Mouse (Mus musculus): ENCODE measurements around the gene Mink1. TPM values are rescaled to one million over a fixed set of nuclear protein-coding genes. Genes with fewer than 3 reads are reported as not detected.

The Mink1 gene
- polyA plus RNA-seq, 1 experiment from 2014 or later: 12.5 TPM

GRCm38 (mm10) chr11:70541415-70541814 is 21.3 kb upstream of the Mink1 start:
- WGBS: 67% methylated on average over 5 of the region's 5 CpGs
- H3K27me3 ChIP-seq (ENCODE audit: control insufficient read depth, insufficient read depth, low read length): no peaks in the 10 kb centered on the region
- H3K4me1 ChIP-seq (ENCODE audit: control insufficient read depth, insufficient read depth, low read length): peaks cover 7% of the 10 kb centered on the region
- H3K4me2 ChIP-seq (ENCODE audit: low read depth, low read length): peak overlapping the region; percentile 82; the same call in 1 of the 2 replicates
- H3K27ac ChIP-seq (ENCODE audit: low read length): no peak overlapping the region
- no peak for ATAC-seq (ENCODE audit: insufficient read depth, low FRiP score)
- peak overlapping the region; percentile 54; the same call in 1 of the 2 replicates for H3K4me3 ChIP-seq (replicated peaks; ENCODE audit: low read length)
- peak overlapping the region; percentile 78; the same call in 1 of the 2 replicates for H3K9ac ChIP-seq (ENCODE audit: low read length)
- H3K9me3 ChIP-seq (replicated peaks; ENCODE audit: control insufficient read depth, low read length): no peaks in the 10 kb centered on the region
- no peaks in the 10 kb centered on the region for H3K36me3 ChIP-seq (ENCODE audit: control insufficient read depth, insufficient read depth, low read length)

GRCm38 (mm10) chr11:70544496-70544895 is 18.2 kb upstream of the Mink1 start:
- Histone ChIP-seq H3K27me3 (ENCODE audit: control insufficient read depth, insufficient read depth, low read length) (no peaks in the 10 kb centered on the region), H3K9me3 (replicated peaks; ENCODE audit: control insufficient read depth, low read length) (no peaks in the 10 kb centered on the region), H3K9ac (ENCODE audit: low read length) (no peak overlapping the region), H3K27ac (ENCODE audit: low read length) (no peak overlapping the region), H3K36me3 (ENCODE audit: control insufficient read depth, insufficient read depth, low read length) (no peaks in the 10 kb centered on the region), H3K4me1 (ENCODE audit: control insufficient read depth, insufficient read depth, low read length) (peaks cover 7% of the 10 kb centered on the region), H3K4me2 (ENCODE audit: low read depth, low read length) (no peak overlapping the region), H3K4me3 (replicated peaks; ENCODE audit: low read length) (no peak overlapping the region)
- ATAC-seq (ENCODE audit: insufficient read depth, low FRiP score): no peak
- 60% methylated on average over 7 of the region's 7 CpGs for WGBS

- Histone ChIP-seq H3K4me3 (replicated peaks; ENCODE audit: low read length) (no peak overlapping the region), H3K4me2 (ENCODE audit: low read depth, low read length) (no peak overlapping the region), H3K27ac (ENCODE audit: low read length) (no peak overlapping the region), H3K9me3 (replicated peaks; ENCODE audit: control insufficient read depth, low read length) (no peaks in the 10 kb centered on the region), H3K36me3 (ENCODE audit: control insufficient read depth, insufficient read depth, low read length) (no peaks in the 10 kb centered on the region), H3K27me3 (ENCODE audit: control insufficient read depth, insufficient read depth, low read length) (no peaks in the 10 kb centered on the region), H3K9ac (ENCODE audit: low read length) (no peak overlapping the region), H3K4me1 (ENCODE audit: control insufficient read depth, insufficient read depth, low read length) (no peaks in the 10 kb centered on the region)
- ATAC-seq (ENCODE audit: insufficient read depth, low FRiP score): no peak
- 89% methylated on average over 8 of the region's 8 CpGs for WGBS
Observed at GRCm38 (mm10) chr11:70551526-70551925, 11.2 kb upstream of the Mink1 start.

GRCm38 (mm10) chr11:70553940-70554339 is 8.7 kb upstream of the Mink1 start:
- Histone ChIP-seq H3K9me3 (replicated peaks; ENCODE audit: control insufficient read depth, low read length) (no peaks in the 10 kb centered on the region), H3K4me1 (ENCODE audit: control insufficient read depth, insufficient read depth, low read length) (no peaks in the 10 kb centered on the region), H3K4me2 (ENCODE audit: low read depth, low read length) (no peak overlapping the region), H3K36me3 (ENCODE audit: control insufficient read depth, insufficient read depth, low read length) (no peaks in the 10 kb centered on the region), H3K27me3 (ENCODE audit: control insufficient read depth, insufficient read depth, low read length) (no peaks in the 10 kb centered on the region), H3K4me3 (replicated peaks; ENCODE audit: low read length) (no peak overlapping the region), H3K27ac (ENCODE audit: low read length) (no peak overlapping the region), H3K9ac (ENCODE audit: low read length) (no peak overlapping the region)
- no peak for ATAC-seq (ENCODE audit: insufficient read depth, low FRiP score)
- 18% methylated on average over 7 of the region's 7 CpGs for WGBS

- no peak overlapping the region for H3K4me3 ChIP-seq (replicated peaks; ENCODE audit: low read length)
- no peak overlapping the region for H3K4me2 ChIP-seq (ENCODE audit: low read depth, low read length)
- 87% methylated on average over 9 of the region's 9 CpGs for WGBS
- ATAC-seq (ENCODE audit: insufficient read depth, low FRiP score): no peak
- no peak overlapping the region for H3K27ac ChIP-seq (ENCODE audit: low read length)
- no peak overlapping the region for H3K9ac ChIP-seq (ENCODE audit: low read length)
- no peaks in the 10 kb centered on the region for H3K36me3 ChIP-seq (ENCODE audit: control insufficient read depth, insufficient read depth, low read length)
- H3K4me1 ChIP-seq (ENCODE audit: control insufficient read depth, insufficient read depth, low read length): peaks cover 7% of the 10 kb centered on the region
- no peaks in the 10 kb centered on the region for H3K9me3 ChIP-seq (replicated peaks; ENCODE audit: control insufficient read depth, low read length)
- no peaks in the 10 kb centered on the region for H3K27me3 ChIP-seq (ENCODE audit: control insufficient read depth, insufficient read depth, low read length)
Observed at GRCm38 (mm10) chr11:70557545-70557944, 5.1 kb upstream of the Mink1 start.

GRCm38 (mm10) chr11:70561937-70562286 is 769 bp upstream of the Mink1 start:
- no peaks in the 10 kb centered on the region for H3K9me3 ChIP-seq (replicated peaks; ENCODE audit: control insufficient read depth, low read length)
- 2% methylated on average over 2 of the region's 2 CpGs for WGBS
- no peaks in the 10 kb centered on the region for H3K36me3 ChIP-seq (ENCODE audit: control insufficient read depth, insufficient read depth, low read length)
- H3K4me3 ChIP-seq (replicated peaks; ENCODE audit: low read length): peak overlapping the region; percentile 89
- peaks cover 22% of the 10 kb centered on the region for H3K4me1 ChIP-seq (ENCODE audit: control insufficient read depth, insufficient read depth, low read length)
- peak overlapping the region; percentile 90 for H3K27ac ChIP-seq (ENCODE audit: low read length)
- H3K4me2 ChIP-seq (ENCODE audit: low read depth, low read length): peak overlapping the region; percentile 91
- H3K9ac ChIP-seq (ENCODE audit: low read length): peak overlapping the region; percentile 84
- no peak for ATAC-seq (ENCODE audit: insufficient read depth, low FRiP score)
- H3K27me3 ChIP-seq (ENCODE audit: control insufficient read depth, insufficient read depth, low read length): no peaks in the 10 kb centered on the region

- Histone ChIP-seq H3K36me3 (ENCODE audit: control insufficient read depth, insufficient read depth, low read length) (no peaks in the 10 kb centered on the region), H3K27me3 (ENCODE audit: control insufficient read depth, insufficient read depth, low read length) (no peaks in the 10 kb centered on the region), H3K4me1 (ENCODE audit: control insufficient read depth, insufficient read depth, low read length) (peaks cover 22% of the 10 kb centered on the region), H3K4me3 (replicated peaks; ENCODE audit: low read length) (peak overlapping the region; percentile 89), H3K9me3 (replicated peaks; ENCODE audit: control insufficient read depth, low read length) (no peaks in the 10 kb centered on the region), H3K4me2 (ENCODE audit: low read depth, low read length) (peak overlapping the region; percentile 91), H3K27ac (ENCODE audit: low read length) (peak overlapping the region; percentile 90), H3K9ac (ENCODE audit: low read length) (peak overlapping the region; percentile 84)
- under 1% methylated on average over 29 of the region's 31 CpGs for WGBS
- no peak; the same call in 1 of the 2 replicates for ATAC-seq (ENCODE audit: insufficient read depth, low FRiP score)
Observed at GRCm38 (mm10) chr11:70562995-70563469, 351 bp downstream of the Mink1 start.

- H3K36me3 ChIP-seq (ENCODE audit: control insufficient read depth, insufficient read depth, low read length): no peaks in the 10 kb centered on the region; the same call in 1 of the 2 replicates
- H3K4me3 ChIP-seq (replicated peaks; ENCODE audit: low read length): peak overlapping the region; percentile 89
- H3K9ac ChIP-seq (ENCODE audit: low read length): peak overlapping the region; percentile 84
- peak overlapping the region; percentile 91 for H3K4me2 ChIP-seq (ENCODE audit: low read depth, low read length)
- H3K27ac ChIP-seq (ENCODE audit: low read length): peak overlapping the region; percentile 90
- no peaks in the 10 kb centered on the region for H3K9me3 ChIP-seq (replicated peaks; ENCODE audit: control insufficient read depth, low read length)
- WGBS: 2% methylated on average over 25 of the region's 25 CpGs
- H3K4me1 ChIP-seq (ENCODE audit: control insufficient read depth, insufficient read depth, low read length): peaks cover 22% of the 10 kb centered on the region
- ATAC-seq (ENCODE audit: insufficient read depth, low FRiP score): peak; percentile 5; the same call in 1 of the 2 replicates
- no peaks in the 10 kb centered on the region for H3K27me3 ChIP-seq (ENCODE audit: control insufficient read depth, insufficient read depth, low read length)
Observed at GRCm38 (mm10) chr11:70563470-70564275, 992 bp downstream of the Mink1 start.

- Histone ChIP-seq H3K27ac (ENCODE audit: low read length) (peak overlapping the region; percentile 90), H3K4me3 (replicated peaks; ENCODE audit: low read length) (peak overlapping the region; percentile 89), H3K36me3 (ENCODE audit: control insufficient read depth, insufficient read depth, low read length) (no peaks in the 10 kb centered on the region; the same call in 1 of the 2 replicates), H3K27me3 (ENCODE audit: control insufficient read depth, insufficient read depth, low read length) (no peaks in the 10 kb centered on the region), H3K4me2 (ENCODE audit: low read depth, low read length) (peak overlapping the region; percentile 91), H3K9me3 (replicated peaks; ENCODE audit: control insufficient read depth, low read length) (no peaks in the 10 kb centered on the region), H3K4me1 (ENCODE audit: control insufficient read depth, insufficient read depth, low read length) (peaks cover 22% of the 10 kb centered on the region), H3K9ac (ENCODE audit: low read length) (peak overlapping the region; percentile 84)
- WGBS: 24% methylated on average over 4 of the region's 4 CpGs
- ATAC-seq (ENCODE audit: insufficient read depth, low FRiP score): no peak
Observed at GRCm38 (mm10) chr11:70564276-70564873, 1.7 kb downstream of the Mink1 start.
